Mouse (Mus musculus) colon, adult 2 months (tissue): Measurements from ENCODE around the gene Gm20431. TPM values are rescaled to one million over a fixed set of nuclear protein-coding genes. Genes with fewer than 3 reads are reported as not detected.

Source experiments
- polyA plus RNA-seq: library from polyadenylated mRNA; depleted of rRNA; stranded (reverse); fragments of >200 nt; gene quantifications from 2 replicates; pipeline ENCODE4 v1.2.3, GENCODE M21; 2012; rRNA removed

The Gm20431 gene
- 12.9 and 18.7 TPM in 2 replicates for polyA plus RNA-seq

DNA sequence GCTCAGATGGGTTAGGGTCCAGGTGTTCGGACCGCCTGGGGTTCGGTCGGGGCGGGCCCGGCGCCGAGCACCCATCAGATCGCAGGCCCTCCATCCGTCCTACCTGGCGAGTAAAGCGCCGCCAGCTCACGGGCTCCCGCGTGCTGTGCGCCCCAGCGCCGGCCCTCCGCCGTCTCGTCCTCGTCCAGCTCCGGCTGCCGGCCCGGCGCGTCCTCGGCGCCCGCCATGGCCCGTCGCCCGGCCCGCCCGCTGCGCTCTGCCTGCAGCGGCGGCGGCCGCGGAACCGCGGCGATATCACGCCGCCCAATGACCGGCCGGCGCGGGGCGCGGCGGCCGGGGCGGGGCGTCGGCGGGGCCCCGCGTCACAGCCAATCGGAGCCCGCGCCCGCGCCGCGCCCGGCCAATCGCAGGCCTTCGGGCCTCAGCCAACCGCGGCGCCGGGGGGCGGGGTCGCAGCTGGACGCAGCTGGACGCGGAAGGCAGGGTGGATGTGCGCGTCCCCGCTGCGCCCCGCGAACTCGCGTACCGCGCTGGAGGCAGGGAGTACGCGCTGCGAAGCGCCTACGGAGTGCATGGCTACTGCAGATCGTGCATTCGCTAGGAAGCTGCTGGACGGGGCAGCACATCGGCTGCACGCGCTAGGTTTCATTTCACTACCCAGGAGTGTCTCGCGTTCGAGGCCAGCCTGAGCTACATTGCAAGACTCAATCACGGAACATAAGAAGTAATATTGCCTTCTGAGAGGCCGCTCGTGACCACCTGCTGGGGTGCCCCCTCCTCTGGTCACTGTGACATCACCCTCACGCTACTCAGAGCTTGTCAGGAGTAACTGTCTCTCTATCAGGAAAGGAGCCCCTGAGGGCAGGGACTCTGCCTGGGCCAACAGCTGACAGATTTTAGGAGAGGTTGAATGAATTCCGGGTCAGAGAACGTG is at the start of gene Gm20431:
TSS of gene Gm20431 (minus strand) at position 227 of the 934 bp plus-strand sequence.

DNA sequence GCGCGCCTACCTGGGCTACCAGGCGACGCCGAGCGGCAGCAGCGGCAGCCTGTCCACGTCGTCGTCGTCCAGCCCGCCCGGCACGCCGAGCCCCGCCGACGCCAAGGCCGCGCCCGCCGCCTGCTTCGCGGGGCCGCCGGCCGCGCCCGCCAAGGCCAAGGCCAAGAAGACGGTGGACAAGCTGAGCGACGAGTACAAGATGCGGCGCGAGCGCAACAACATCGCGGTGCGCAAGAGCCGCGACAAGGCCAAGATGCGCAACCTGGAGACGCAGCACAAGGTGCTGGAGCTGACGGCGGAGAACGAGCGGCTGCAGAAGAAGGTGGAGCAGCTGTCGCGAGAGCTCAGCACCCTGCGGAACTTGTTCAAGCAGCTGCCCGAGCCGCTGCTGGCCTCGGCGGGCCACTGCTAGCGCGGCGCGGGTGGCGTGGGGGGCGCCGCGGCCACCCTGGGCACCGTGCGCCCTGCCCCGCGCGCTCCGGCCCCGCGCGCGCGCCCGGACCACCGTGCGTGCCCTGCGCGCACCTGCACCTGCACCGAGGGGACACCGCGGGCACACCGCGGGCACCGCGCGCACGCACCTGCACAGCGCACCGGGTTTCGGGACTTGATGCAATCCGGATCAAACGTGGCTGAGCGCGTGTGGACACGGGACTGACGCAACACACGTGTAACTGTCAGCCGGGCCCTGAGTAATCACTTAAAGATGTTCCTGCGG is 28.4 kb upstream of the Gm20431 start, which contains the start of gene Tmem189:
TSS of gene Tmem189 (minus strand) at position 322 of the 718 bp plus-strand sequence.

DNA sequence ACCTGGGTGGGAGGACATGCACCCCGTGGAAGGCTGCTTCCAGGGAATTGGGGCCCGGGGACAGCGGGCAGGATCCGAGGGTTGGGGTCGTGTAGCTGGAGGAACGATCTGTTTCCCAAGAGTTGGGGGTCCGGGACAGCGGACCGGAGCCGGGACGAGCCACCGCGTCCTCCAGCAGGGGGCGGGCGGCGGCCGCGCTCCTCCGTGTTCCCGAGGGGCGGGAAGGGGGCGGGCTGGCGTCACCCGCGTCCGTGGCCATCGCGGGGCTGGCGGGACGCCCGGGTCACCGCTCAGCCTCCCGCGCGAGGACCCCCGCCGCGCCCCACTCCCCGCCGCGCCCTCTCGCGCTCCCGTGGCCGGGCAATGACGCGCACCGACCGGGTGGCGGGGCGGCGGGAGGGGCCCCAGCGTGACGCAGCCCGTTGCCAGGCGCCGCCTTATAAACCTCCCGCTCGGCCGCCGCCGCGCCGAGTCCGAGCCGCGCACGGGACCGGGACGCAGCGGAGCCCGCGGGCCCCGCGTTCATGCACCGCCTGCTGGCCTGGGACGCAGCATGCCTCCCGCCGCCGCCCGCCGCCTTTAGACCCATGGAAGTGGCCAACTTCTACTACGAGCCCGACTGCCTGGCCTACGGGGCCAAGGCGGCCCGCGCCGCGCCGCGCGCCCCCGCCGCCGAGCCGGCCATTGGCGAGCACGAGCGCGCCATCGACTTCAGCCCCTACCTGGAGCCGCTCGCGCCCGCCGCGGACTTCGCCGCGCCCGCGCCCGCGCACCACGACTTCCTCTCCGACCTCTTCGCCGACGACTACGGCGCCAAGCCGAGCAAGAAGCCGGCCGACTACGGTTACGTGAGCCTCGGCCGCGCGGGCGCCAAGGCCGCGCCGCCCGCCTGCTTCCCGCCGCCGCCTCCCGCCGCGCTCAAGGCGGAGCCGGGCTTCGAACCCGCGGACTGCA is 27.5 kb upstream of the Gm20431 start, which contains the start of gene Cebpb:
TSS of gene Cebpb (plus strand) at position 418 of the 954 bp plus-strand sequence.

DNA sequence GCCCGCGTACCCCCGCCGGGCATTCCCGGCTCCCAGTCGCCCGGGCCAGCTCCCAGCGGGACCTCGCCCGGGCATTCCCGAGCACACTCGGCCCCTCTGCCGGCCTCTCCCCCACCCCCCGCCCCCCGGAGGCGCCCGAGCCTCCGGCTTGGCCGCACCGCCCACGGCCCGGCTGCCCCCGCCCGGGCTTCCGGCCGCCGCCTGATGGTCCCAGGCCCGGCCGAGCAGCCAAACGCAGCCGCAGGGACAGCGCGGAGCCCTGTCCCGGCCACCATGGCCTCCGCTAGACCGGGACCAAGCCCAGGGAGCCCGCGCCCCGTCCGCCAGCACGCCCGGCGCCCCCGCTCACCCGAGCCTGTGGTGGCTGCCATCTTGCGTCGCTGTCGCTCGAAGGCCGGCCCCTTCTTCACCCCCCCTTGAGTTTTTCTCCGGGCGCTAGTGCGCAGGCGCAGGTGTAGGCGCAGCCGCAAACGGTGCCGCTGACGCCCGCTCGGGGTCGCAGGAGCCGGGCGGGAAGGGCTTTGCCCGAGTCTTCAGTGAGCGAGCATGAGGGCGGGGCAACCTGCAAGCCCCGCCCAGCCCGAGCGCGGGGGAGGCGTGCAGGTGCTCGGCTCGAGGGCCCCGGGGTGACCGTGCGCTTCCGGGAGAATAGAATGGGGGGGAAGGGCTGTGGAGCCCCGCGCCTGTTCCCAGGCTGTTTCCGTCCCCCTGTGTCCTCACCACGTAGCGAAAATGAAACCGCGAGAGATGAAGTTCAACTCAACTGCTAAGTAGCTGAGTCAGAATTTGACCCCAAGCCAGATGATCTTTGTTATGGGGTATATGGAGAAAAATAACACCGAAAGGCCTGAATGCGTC is 29.5 kb downstream of the Gm20431 start, which contains the start of gene Ube2v1:
TSS of gene Ube2v1 (minus strand) at position 505 of the 858 bp plus-strand sequence.

Other genes with a start within 250 kb of the Gm20431 start
- 46.5 and 47.3 TPM in 2 replicates for gene Slc9a8, start 239.8 kb downstream of the Gm20431 start, polyA plus RNA-seq
- gene Rnf114, start 168.9 kb downstream of the Gm20431 start, polyA plus RNA-seq, result 68.2 and 83.7 TPM in 2 replicates
- gene Spata2, start 168.6 kb downstream of the Gm20431 start, polyA plus RNA-seq, result 52.2 and 55.5 TPM in 2 replicates
- gene Snai1, start 123.3 kb downstream of the Gm20431 start, polyA plus RNA-seq, result 24.1 and 27.0 TPM in 2 replicates
- gene Ube2v1, start 29.4 kb downstream of the Gm20431 start, polyA plus RNA-seq, result 120 TPM in 2 replicates
- 199 and 203 TPM in 2 replicates for gene Cebpb, start 27.4 kb upstream of the Gm20431 start, polyA plus RNA-seq
- gene Tmem189, start 28.3 kb upstream of the Gm20431 start, polyA plus RNA-seq, result 144 and 212 TPM in 2 replicates